Mouse (Mus musculus) gastrocnemius, postnatal 10 days (tissue): ENCODE results near the gene Fyco1. TPM values are rescaled to one million over a fixed set of nuclear protein-coding genes. Genes with fewer than 3 reads are reported as not detected.

ENCODE experiments used
- DNase-seq: peaks from one replicate; pipeline ENCODE4 v3.0.0; 2021; ENCODE audit warnings: mixed read lengths
- total RNA-seq, 2 experiments: library from RNA; stranded (reverse); gene quantifications; 2 replicates each; pipeline ENCODE4 v1.2.3; 2021

Gene Fyco1
- total RNA-seq, 2 experiments from 2014 or later, result 158 to 173 TPM

DNA sequence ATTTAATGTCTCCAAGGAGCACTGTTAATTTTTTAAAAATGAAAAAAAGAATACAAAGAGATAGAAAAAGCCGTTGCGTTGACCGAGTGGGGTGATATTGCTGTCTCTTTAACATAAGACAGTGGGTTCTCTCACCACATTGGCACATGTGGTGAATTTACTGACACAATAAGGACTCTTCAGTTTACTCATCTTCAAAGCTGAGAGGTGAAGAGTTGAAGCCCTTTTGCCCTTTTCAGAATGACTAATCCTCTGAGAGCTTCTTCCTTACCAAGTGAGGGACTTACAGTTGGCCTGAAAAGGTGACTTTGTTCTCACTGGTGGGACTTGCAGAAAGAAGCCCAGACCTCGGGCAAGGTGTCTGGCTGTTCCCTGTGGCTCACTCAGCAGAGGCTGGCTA, 110.9 kb downstream of the Fyco1 start:
- no peak for DNase-seq

Other genes with a start within 250 kb of the Fyco1 start
- not detected for gene Slc6a20b, start 219.3 kb downstream of the Fyco1 start, total RNA-seq
- under 1 TPM; 0.09 to 0.11 TPM for gene Ccr9, start 173.5 kb downstream of the Fyco1 start, total RNA-seq
- gene Slc6a20a, start 173.0 kb downstream of the Fyco1 start, total RNA-seq, result under 1 TPM in 1 of 2 experiments, not detected in 1; 0.20 TPM
- gene Lztfl1, start 134.2 kb downstream of the Fyco1 start, total RNA-seq, result 10 to 100 TPM; 19.4 to 25.0 TPM
- gene Cxcr6, start 45.4 kb downstream of the Fyco1 start, total RNA-seq, result not detected
- under 1 TPM in 1 of 2 experiments, not detected in 1; 0.05 TPM for gene Xcr1, start 10.1 kb upstream of the Fyco1 start, total RNA-seq
- gene Ccr1, start 116.8 kb upstream of the Fyco1 start, total RNA-seq, result 1 to 10 TPM; 1.4 to 3.3 TPM
- not detected for gene Ccr1l1, start 126.5 kb upstream of the Fyco1 start, total RNA-seq
- gene Ccr3, start 170.1 kb upstream of the Fyco1 start, total RNA-seq, result under 1 TPM in 1 of 2 experiments, not detected in 1; 0.18 TPM